Mouse (Mus musculus) central nervous system, embryonic 14 days (tissue): ENCODE data around the gene Il5. TPM values are rescaled to one million over a fixed set of nuclear protein-coding genes. Genes with fewer than 3 reads are reported as not detected.

Source experiments
- polyA plus RNA-seq: library from polyadenylated mRNA; depleted of rRNA; stranded (reverse); fragments of >200 nt; gene quantifications from 2 replicates; pipeline ENCODE4 v1.2.3, GENCODE M21; 2012; rRNA removed

The Il5 gene
- 0.05 and 0.08 TPM in 2 replicates for polyA plus RNA-seq

DNA sequence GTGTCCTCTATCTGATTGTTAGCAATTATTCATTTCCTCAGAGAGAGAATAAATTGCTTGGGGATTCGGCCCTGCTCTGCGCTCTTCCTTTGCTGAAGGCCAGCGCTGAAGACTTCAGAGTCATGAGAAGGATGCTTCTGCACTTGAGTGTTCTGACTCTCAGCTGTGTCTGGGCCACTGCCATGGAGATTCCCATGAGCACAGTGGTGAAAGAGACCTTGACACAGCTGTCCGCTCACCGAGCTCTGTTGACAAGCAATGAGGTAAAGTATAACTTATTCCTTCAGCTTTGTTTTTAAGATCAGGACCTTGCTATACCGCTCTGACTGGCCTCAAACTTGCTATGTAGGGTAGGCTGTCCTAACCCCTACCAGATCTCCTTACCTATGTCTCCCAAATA is at the start of gene Il5:
Il5 (plus strand) TSS at position 80 of the 400 bp plus-strand sequence.

GRCm38 (mm10) chr11:53706934-53707717 is 13.5 kb upstream of the Il5 start, which contains the start of gene Rad50:
TSS of gene Rad50 (minus strand) at chr11:53707319.

DNA sequence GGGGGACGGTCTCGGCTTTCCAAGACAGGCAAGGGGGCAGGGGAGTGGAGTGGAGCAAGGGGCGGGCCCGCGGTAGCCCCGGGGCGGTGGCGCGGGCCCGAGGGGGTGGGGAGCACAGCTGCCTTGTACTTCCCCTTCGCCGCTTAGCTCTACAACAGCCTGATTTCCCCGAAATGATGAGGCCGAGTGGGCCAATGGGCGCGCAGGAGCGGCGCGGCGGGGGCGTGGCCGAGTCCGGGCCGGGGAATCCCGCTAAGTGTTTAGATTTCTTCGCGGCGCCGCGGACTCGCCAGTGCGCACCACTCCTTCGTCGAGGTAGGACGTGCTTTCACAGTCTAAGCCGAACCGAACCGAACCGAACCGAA is 49.1 kb downstream of the Il5 start, which contains the start of gene Irf1:
Irf1 (plus strand) TSS at position 255 of the 365 bp plus-strand sequence.

GRCm38 (mm10) chr11:53773087-53773486 is 52.5 kb downstream of the Il5 start, which contains the start of gene Gm17334:
TSS of gene Gm17334 (minus strand) at chr11:53773187.

Other genes with a start within 250 kb of the Il5 start
- not detected in 2 replicates for gene Gm9945, start 240.6 kb upstream of the Il5 start, polyA plus RNA-seq
- 0.81 and 1.2 TPM in 2 replicates for gene Sowaha, start 240.5 kb upstream of the Il5 start, polyA plus RNA-seq
- 38.6 and 46.0 TPM in 2 replicates for gene Sept8, start 201.5 kb upstream of the Il5 start, polyA plus RNA-seq
- gene Kif3a, start 153.4 kb upstream of the Il5 start, polyA plus RNA-seq = 89.6 and 93.3 TPM in 2 replicates
- not detected in 2 replicates for gene Il4, start 102.1 kb upstream of the Il5 start, polyA plus RNA-seq
- gene Il13, start 86.1 kb upstream of the Il5 start, polyA plus RNA-seq = not detected in 2 replicates
- gene Rad50, start 13.5 kb upstream of the Il5 start, polyA plus RNA-seq = 6.5 and 7.1 TPM in 2 replicates
- 5.5 and 9.2 TPM in 2 replicates for gene Irf1, start 49.2 kb downstream of the Il5 start, polyA plus RNA-seq
- gene Gm17334, start 52.4 kb downstream of the Il5 start, polyA plus RNA-seq = 0.06 and 0.19 TPM in 2 replicates
- 0.11 and 0.64 TPM in 2 replicates for gene Gm12216, start 138.5 kb downstream of the Il5 start, polyA plus RNA-seq
- 12.3 TPM in 2 replicates for gene Slc22a5, start 170.9 kb downstream of the Il5 start, polyA plus RNA-seq